Mouse (Mus musculus): ENCODE results near the gene Rps6kb2. TPM values are rescaled to one million over a fixed set of nuclear protein-coding genes. Genes with fewer than 3 reads are reported as not detected.

The Rps6kb2 gene
- total RNA-seq, 1 experiment, result 19.7 TPM

- Histone ChIP-seq H3K9me3 (ENCODE audit: control insufficient read depth, insufficient read depth, low read depth, low read length) (no peaks in the 10 kb centered on the region), H3K9ac (ENCODE audit: insufficient read depth, low read depth, low read length, poor library complexity, severe bottlenecking) (no peak overlapping the region), H3K36me3 (ENCODE audit: control insufficient read depth, insufficient read depth, low read length, poor library complexity, severe bottlenecking) (peaks cover 57% of the 10 kb centered on the region), H3K4me3 (ENCODE audit: insufficient read depth in 1 of 2, low read depth in 1 of 2, low read length in 2 of 2, poor library complexity in 1 of 2, severe bottlenecking in 1 of 2) (no peak overlapping the region), H3K4me1 (ENCODE audit: control insufficient read depth in 2 of 2, insufficient read depth in 2 of 2, low read length in 2 of 2, poor library complexity in 1 of 2) (peaks cover 2 to 18% of the 10 kb centered on the region in 2 experiments; a peak in 3 of 4 replicates), H3K27ac (ENCODE audit: insufficient read depth, low read depth, low read length, poor library complexity, severe bottlenecking) (no peak overlapping the region)
- DNase-seq (ENCODE audit: low read depth, low spot score), result no peak
- in situ Hi-C loops (cut with MboI; ENCODE audit: low sequenced_read_pairs in 2 of 2, unreplicated experiment in 2 of 2), result no loop called here
- TF ChIP-seq MAFK (IDR thresholded peaks at IDR 0.05; ENCODE audit: insufficient read depth, low read depth, low read length), result no peak
- no peak for TF ChIP-seq ZNF384 (IDR thresholded peaks at IDR 0.05; ENCODE audit: low read depth, low read length)
- TF ChIP-seq CHD2 (IDR thresholded peaks at IDR 0.05; ENCODE audit: low read depth, low read length), result no peak
- TF ChIP-seq ZC3H11A (IDR thresholded peaks at IDR 0.05; ENCODE audit: borderline replicate concordance, low read depth, low read length), result no peak
- no peak for TF ChIP-seq HCFC1 (IDR thresholded peaks at IDR 0.05; ENCODE audit: borderline replicate concordance, insufficient read depth, low read length)
These were observed 31.9 kb upstream of the Rps6kb2 start for GRCm38 (mm10) chr19:4194776-4195650.

GRCm38 (mm10) chr19:4194021-4194724, 31.0 kb upstream of the Rps6kb2 start:
- no peak overlapping the region for H3K4me3 ChIP-seq (ENCODE audit: insufficient read depth in 1 of 2, low read depth in 1 of 2, low read length in 2 of 2, poor library complexity in 1 of 2, severe bottlenecking in 1 of 2)
- peaks cover 2 to 18% of the 10 kb centered on the region in 2 experiments; a peak in 3 of 4 replicates for H3K4me1 ChIP-seq (ENCODE audit: control insufficient read depth in 2 of 2, insufficient read depth in 2 of 2, low read length in 2 of 2, poor library complexity in 1 of 2)
- no peaks in the 10 kb centered on the region for H3K9me3 ChIP-seq (ENCODE audit: control insufficient read depth, insufficient read depth, low read depth, low read length)
- TF ChIP-seq CHD2 (IDR thresholded peaks at IDR 0.05; ENCODE audit: low read depth, low read length) (no peak), HCFC1 (IDR thresholded peaks at IDR 0.05; ENCODE audit: borderline replicate concordance, insufficient read depth, low read length) (no peak), ZNF384 (IDR thresholded peaks at IDR 0.05; ENCODE audit: low read depth, low read length) (no peak), MAFK (IDR thresholded peaks at IDR 0.05; ENCODE audit: insufficient read depth, low read depth, low read length) (no peak), ZC3H11A (IDR thresholded peaks at IDR 0.05; ENCODE audit: borderline replicate concordance, low read depth, low read length) (no peak)
- no peak overlapping the region for H3K27ac ChIP-seq (ENCODE audit: insufficient read depth, low read depth, low read length, poor library complexity, severe bottlenecking)
- H3K36me3 ChIP-seq (ENCODE audit: control insufficient read depth, insufficient read depth, low read length, poor library complexity, severe bottlenecking), result peaks cover 51% of the 10 kb centered on the region
- H3K9ac ChIP-seq (ENCODE audit: insufficient read depth, low read depth, low read length, poor library complexity, severe bottlenecking), result no peak overlapping the region
- in situ Hi-C loops (cut with MboI; ENCODE audit: low sequenced_read_pairs in 2 of 2, unreplicated experiment in 2 of 2), result no loop called here
- DNase-seq (ENCODE audit: low read depth, low spot score), result no peak

- no peak for TF ChIP-seq ZNF384 (IDR thresholded peaks at IDR 0.05; ENCODE audit: low read depth, low read length)
- in situ Hi-C loops (cut with MboI; ENCODE audit: low sequenced_read_pairs in 2 of 2, unreplicated experiment in 2 of 2), result no loop called here
- Histone ChIP-seq H3K36me3 (ENCODE audit: control insufficient read depth, insufficient read depth, low read length, poor library complexity, severe bottlenecking) (peaks cover 48% of the 10 kb centered on the region), H3K9ac (ENCODE audit: insufficient read depth, low read depth, low read length, poor library complexity, severe bottlenecking) (peak overlapping the region; percentile 97), H3K4me1 (ENCODE audit: control insufficient read depth in 2 of 2, insufficient read depth in 2 of 2, low read length in 2 of 2, poor library complexity in 1 of 2) (peaks cover 2 to 18% of the 10 kb centered on the region in 2 experiments; a peak in 3 of 4 replicates), H3K4me3 (ENCODE audit: insufficient read depth in 1 of 2, low read depth in 1 of 2, low read length in 2 of 2, poor library complexity in 1 of 2, severe bottlenecking in 1 of 2) (peak overlapping the region; percentile 93 to 97), H3K27ac (ENCODE audit: insufficient read depth, low read depth, low read length, poor library complexity, severe bottlenecking) (no peak overlapping the region), H3K9me3 (ENCODE audit: control insufficient read depth, insufficient read depth, low read depth, low read length) (no peaks in the 10 kb centered on the region)
- DNase-seq (ENCODE audit: low read depth, low spot score), result no peak
These were observed 30.0 kb upstream of the Rps6kb2 start for GRCm38 (mm10) chr19:4193129-4193528.

- DNase-seq (ENCODE audit: low read depth, low spot score), result no peak
- Histone ChIP-seq H3K9me3 (ENCODE audit: control insufficient read depth, insufficient read depth, low read depth, low read length) (no peaks in the 10 kb centered on the region), H3K9ac (ENCODE audit: insufficient read depth, low read depth, low read length, poor library complexity, severe bottlenecking) (peak overlapping the region; percentile 97), H3K4me1 (ENCODE audit: control insufficient read depth in 2 of 2, insufficient read depth in 2 of 2, low read length in 2 of 2, poor library complexity in 1 of 2) (peaks cover 2 to 18% of the 10 kb centered on the region in 2 experiments; a peak in 3 of 4 replicates), H3K36me3 (ENCODE audit: control insufficient read depth, insufficient read depth, low read length, poor library complexity, severe bottlenecking) (peaks cover 43% of the 10 kb centered on the region), H3K27ac (ENCODE audit: insufficient read depth, low read depth, low read length, poor library complexity, severe bottlenecking) (peak overlapping the region; percentile 83), H3K4me3 (ENCODE audit: insufficient read depth in 1 of 2, low read depth in 1 of 2, low read length in 2 of 2, poor library complexity in 1 of 2, severe bottlenecking in 1 of 2) (peak overlapping the region; percentile 93 to 97)
- TF ChIP-seq CHD2 (IDR thresholded peaks at IDR 0.05; ENCODE audit: low read depth, low read length), result peak; percentile 51; the same call in 1 of the 2 replicates
- no peak for TF ChIP-seq ZC3H11A (IDR thresholded peaks at IDR 0.05; ENCODE audit: borderline replicate concordance, low read depth, low read length)
- in situ Hi-C loops (cut with MboI; ENCODE audit: low sequenced_read_pairs in 2 of 2, unreplicated experiment in 2 of 2), result no loop called here
These were observed 29.3 kb upstream of the Rps6kb2 start for GRCm38 (mm10) chr19:4192251-4192985.
